Mouse (Mus musculus): ENCODE results near the gene Dennd4a. TPM values are rescaled to one million over a fixed set of nuclear protein-coding genes. Genes with fewer than 3 reads are reported as not detected.

Gene Dennd4a
- polyA plus RNA-seq, 2 experiments: 8.7 to 9.7 TPM

GRCm38 (mm10) chr9:64790673-64791660 lies 20.2 kb upstream of the Dennd4a start:
- ATAC-seq (ENCODE audit: low FRiP score, low read depth): no peak
- no peak for TF ChIP-seq POLR2A (IDR thresholded peaks at IDR 0.05; ENCODE audit: borderline replicate concordance, extremely low read depth, insufficient read depth, insufficient read length)
- no peaks in the 10 kb centered on the region for H3K9me3 ChIP-seq (ENCODE audit: control insufficient read depth, low read length)
- H3K4me3 ChIP-seq (replicated peaks; ENCODE audit: low read length): no peak overlapping the region
- no peaks in the 10 kb centered on the region; the same call in 1 of the 2 replicates for H3K4me1 ChIP-seq (ENCODE audit: control insufficient read depth, insufficient read depth, low read length)
- no peak overlapping the region for H3K9ac ChIP-seq (ENCODE audit: low read depth, low read length, severe bottlenecking)
- no peak for DNase-seq (ENCODE audit: low spot score)
- no peaks in the 10 kb centered on the region for H3K27me3 ChIP-seq (ENCODE audit: control insufficient read depth, insufficient read depth, low read length)
- 0 out of 2 replicates have a peak overlapping the region, but pooled peaks have one; percentile 3 for H3K27ac ChIP-seq (replicated peaks; ENCODE audit: low read depth, low read length)
- H3K36me3 ChIP-seq (ENCODE audit: control insufficient read depth, insufficient read depth, low read length): no peaks in the 10 kb centered on the region
- H3K4me2 ChIP-seq (replicated peaks; ENCODE audit: low read depth, low read length, severe bottlenecking): no peak overlapping the region
- 90% methylated on average over 7 of the region's 7 CpGs for WGBS

DNA sequence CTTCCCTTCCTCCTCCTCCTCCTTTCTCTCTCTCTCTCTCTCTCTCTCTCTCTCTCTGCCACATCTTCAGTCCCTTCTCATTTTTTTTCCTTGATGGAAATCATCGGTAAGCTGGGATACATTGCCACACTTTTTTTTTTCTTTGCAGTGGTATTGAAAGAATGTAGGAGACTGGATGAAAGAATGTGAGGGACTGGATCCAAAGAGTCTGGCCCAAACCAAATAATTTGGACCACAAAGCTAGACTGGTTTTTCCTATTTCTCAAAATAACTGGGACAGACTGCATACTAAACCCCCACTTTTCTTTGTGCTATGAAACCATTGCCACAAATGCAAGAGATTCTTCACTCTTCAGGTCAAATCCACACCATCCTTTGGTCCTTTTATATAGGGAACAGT lies 19.5 kb upstream of the Dennd4a start:
- DNase-seq (ENCODE audit: low spot score): no peak
- ATAC-seq (ENCODE audit: low FRiP score, low read depth): no peak
- no peak for TF ChIP-seq POLR2A (IDR thresholded peaks at IDR 0.05; ENCODE audit: borderline replicate concordance, extremely low read depth, insufficient read depth, insufficient read length)
- Histone ChIP-seq H3K4me2 (replicated peaks; ENCODE audit: low read depth, low read length, severe bottlenecking) (no peak overlapping the region), H3K9me3 (ENCODE audit: control insufficient read depth, low read length) (no peaks in the 10 kb centered on the region), H3K4me3 (replicated peaks; ENCODE audit: low read length) (no peak overlapping the region), H3K9ac (ENCODE audit: low read depth, low read length, severe bottlenecking) (no peak overlapping the region), H3K36me3 (ENCODE audit: control insufficient read depth, insufficient read depth, low read length) (no peaks in the 10 kb centered on the region), H3K27ac (replicated peaks; ENCODE audit: low read depth, low read length) (no peak overlapping the region), H3K4me1 (ENCODE audit: control insufficient read depth, insufficient read depth, low read length) (no peaks in the 10 kb centered on the region; the same call in 1 of the 2 replicates), H3K27me3 (ENCODE audit: control insufficient read depth, insufficient read depth, low read length) (no peaks in the 10 kb centered on the region)
- 61% methylated on average over 1 of the region's 1 CpGs for WGBS

GRCm38 (mm10) chr9:64792379-64793274 lies 18.5 kb upstream of the Dennd4a start:
- ATAC-seq (ENCODE audit: low FRiP score, low read depth) (no peak), DNase-seq (ENCODE audit: low spot score) (no peak)
- no peak overlapping the region for H3K27ac ChIP-seq (replicated peaks; ENCODE audit: low read depth, low read length)
- no peak overlapping the region for H3K9ac ChIP-seq (ENCODE audit: low read depth, low read length, severe bottlenecking)
- no peaks in the 10 kb centered on the region for H3K27me3 ChIP-seq (ENCODE audit: control insufficient read depth, insufficient read depth, low read length)
- TF ChIP-seq POLR2A (IDR thresholded peaks at IDR 0.05; ENCODE audit: borderline replicate concordance, extremely low read depth, insufficient read depth, insufficient read length): no peak
- WGBS: 67% methylated on average over 10 of the region's 10 CpGs
- H3K4me3 ChIP-seq (replicated peaks; ENCODE audit: low read length): no peak overlapping the region
- H3K4me2 ChIP-seq (replicated peaks; ENCODE audit: low read depth, low read length, severe bottlenecking): no peak overlapping the region
- H3K9me3 ChIP-seq (ENCODE audit: control insufficient read depth, low read length): no peaks in the 10 kb centered on the region
- H3K4me1 ChIP-seq (ENCODE audit: control insufficient read depth, insufficient read depth, low read length): no peaks in the 10 kb centered on the region; the same call in 1 of the 2 replicates
- no peaks in the 10 kb centered on the region for H3K36me3 ChIP-seq (ENCODE audit: control insufficient read depth, insufficient read depth, low read length)

GRCm38 (mm10) chr9:64793275-64793590 lies 17.9 kb upstream of the Dennd4a start:
- Histone ChIP-seq H3K4me1 (ENCODE audit: control insufficient read depth, insufficient read depth, low read length) (no peaks in the 10 kb centered on the region; the same call in 1 of the 2 replicates), H3K4me2 (replicated peaks; ENCODE audit: low read depth, low read length, severe bottlenecking) (no peak overlapping the region), H3K27me3 (ENCODE audit: control insufficient read depth, insufficient read depth, low read length) (no peaks in the 10 kb centered on the region), H3K4me3 (replicated peaks; ENCODE audit: low read length) (no peak overlapping the region), H3K9ac (ENCODE audit: low read depth, low read length, severe bottlenecking) (no peak overlapping the region), H3K36me3 (ENCODE audit: control insufficient read depth, insufficient read depth, low read length) (no peaks in the 10 kb centered on the region), H3K9me3 (ENCODE audit: control insufficient read depth, low read length) (no peaks in the 10 kb centered on the region), H3K27ac (replicated peaks; ENCODE audit: low read depth, low read length) (no peak overlapping the region)
- no peak for TF ChIP-seq POLR2A (IDR thresholded peaks at IDR 0.05; ENCODE audit: borderline replicate concordance, extremely low read depth, insufficient read depth, insufficient read length)
- ATAC-seq (ENCODE audit: low FRiP score, low read depth): no peak
- DNase-seq (ENCODE audit: low spot score): no peak

DNA sequence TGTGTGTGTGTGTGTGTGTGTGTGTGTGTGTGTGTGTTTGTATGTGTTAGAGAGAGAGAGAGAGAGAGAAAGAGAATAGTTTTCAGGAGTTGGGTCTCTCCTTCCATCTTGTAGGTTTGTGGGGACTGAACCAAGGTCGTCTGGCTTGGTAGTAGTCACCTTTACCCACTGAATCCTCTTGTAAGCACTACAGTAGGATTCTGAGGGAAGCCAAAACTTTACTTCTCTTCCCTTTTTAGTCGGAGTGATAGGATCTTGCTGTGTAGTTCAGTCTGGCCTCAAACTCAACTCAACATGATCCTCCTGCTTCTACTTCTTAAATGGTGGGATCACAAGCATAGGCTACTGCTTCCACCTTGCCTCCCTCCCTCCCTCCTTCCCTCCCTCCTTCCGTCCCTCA lies 17.3 kb upstream of the Dennd4a start:
- no peak for TF ChIP-seq POLR2A (IDR thresholded peaks at IDR 0.05; ENCODE audit: borderline replicate concordance, extremely low read depth, insufficient read depth, insufficient read length)
- Histone ChIP-seq H3K27ac (replicated peaks; ENCODE audit: low read depth, low read length) (0 out of 2 replicates have a peak overlapping the region, but pooled peaks have one; percentile 6), H3K4me1 (ENCODE audit: control insufficient read depth, insufficient read depth, low read length) (no peaks in the 10 kb centered on the region; the same call in 1 of the 2 replicates)

More for the DNA sequence above, 17.3 kb upstream of the Dennd4a start:
- H3K36me3 ChIP-seq (ENCODE audit: control insufficient read depth, insufficient read depth, low read length): no peaks in the 10 kb centered on the region
- H3K9ac ChIP-seq (ENCODE audit: low read depth, low read length, severe bottlenecking): no peak overlapping the region
- ATAC-seq (ENCODE audit: low FRiP score, low read depth): no peak
- H3K9me3 ChIP-seq (ENCODE audit: control insufficient read depth, low read length): no peaks in the 10 kb centered on the region
- DNase-seq (ENCODE audit: low spot score): no peak
- no peak overlapping the region for H3K4me2 ChIP-seq (replicated peaks; ENCODE audit: low read depth, low read length, severe bottlenecking)
- WGBS: 71% methylated on average over 3 of the region's 3 CpGs
- H3K27me3 ChIP-seq (ENCODE audit: control insufficient read depth, insufficient read depth, low read length): no peaks in the 10 kb centered on the region
- H3K4me3 ChIP-seq (replicated peaks; ENCODE audit: low read length): no peak overlapping the region

Measured in limb, embryonic 14.5 days (tissue).